Mouse (Mus musculus): ENCODE measurements around the gene Ahcyl1. TPM values are rescaled to one million over a fixed set of nuclear protein-coding genes. Genes with fewer than 3 reads are reported as not detected.

Ahcyl1 gene
- 143 and 151 TPM in 2 replicates for polyA plus RNA-seq (2016; fragmentation: Nextera tagmentation; extraction: Ambion mirVana)

DNA sequence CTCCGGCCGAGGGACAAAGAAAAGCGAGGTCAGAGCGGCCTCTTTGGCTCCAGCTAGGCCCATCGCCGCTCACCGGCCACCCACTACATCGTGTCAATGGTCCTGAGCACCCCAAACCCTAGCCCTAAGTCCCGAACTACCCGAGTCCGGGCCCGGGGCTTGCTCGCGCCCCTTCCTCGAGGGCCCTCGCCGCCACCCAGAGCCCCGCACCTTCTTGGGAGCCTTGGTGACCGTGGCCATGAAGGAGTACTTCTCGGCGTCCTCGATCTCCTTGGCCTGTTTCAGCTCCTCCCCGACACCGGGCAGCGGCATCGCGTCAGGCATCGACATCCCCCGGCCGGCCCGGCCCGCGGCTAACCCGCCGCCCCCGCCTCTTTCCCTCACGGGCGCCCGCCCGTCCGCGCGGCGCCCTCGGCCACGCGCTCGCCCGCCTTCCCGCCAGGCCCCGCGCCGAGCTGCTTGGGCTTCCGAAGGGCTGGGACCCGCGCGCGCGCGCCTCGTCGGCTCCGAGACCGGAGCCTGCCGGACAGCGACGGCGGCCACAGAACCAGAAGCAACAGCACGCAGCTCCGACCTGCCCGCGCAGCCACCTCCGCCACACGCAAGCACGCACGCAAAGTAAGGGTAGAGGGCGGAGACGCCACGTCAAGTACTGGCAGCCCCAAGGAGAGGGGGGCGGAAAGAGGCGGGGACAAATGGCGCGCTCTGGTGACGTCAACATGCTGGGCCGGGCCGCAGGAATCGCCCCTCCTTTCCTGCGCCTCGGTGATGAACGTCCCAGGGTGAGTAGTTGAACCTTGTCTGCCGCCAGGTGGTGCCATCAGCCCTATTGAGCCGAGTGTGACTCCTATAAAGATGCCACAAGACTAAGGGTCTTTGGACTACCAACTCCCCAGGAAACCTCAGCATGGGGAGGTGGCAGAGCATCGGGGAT is at the start of gene Ahcyl1:
TSS of gene Ahcyl1 (minus strand) at position 613 of the 934 bp plus-strand sequence.
- Histone ChIP-seq H3K27ac (replicated peaks) (peak within 1 kb of the TSS; percentile 90), H3K4me2 (replicated peaks) (peak within 1 kb of the TSS; percentile 92), H3K4me1 (peaks cover 23% of the 10 kb centered on the region), H3K9me3 (no peaks in the 10 kb centered on the region), H3K9ac (replicated peaks) (peak within 1 kb of the TSS; percentile 96), H3K27me3 (no peaks in the 10 kb centered on the region), H3K4me3 (peak within 1 kb of the TSS; percentile 84), H3K36me3 (no peaks in the 10 kb centered on the region)
- WGBS, result under 1% methylated on average over 93 of the region's 93 CpGs
- peak; percentile 98 for ATAC-seq (ENCODE audit: low FRiP score, low read depth)

DNA sequence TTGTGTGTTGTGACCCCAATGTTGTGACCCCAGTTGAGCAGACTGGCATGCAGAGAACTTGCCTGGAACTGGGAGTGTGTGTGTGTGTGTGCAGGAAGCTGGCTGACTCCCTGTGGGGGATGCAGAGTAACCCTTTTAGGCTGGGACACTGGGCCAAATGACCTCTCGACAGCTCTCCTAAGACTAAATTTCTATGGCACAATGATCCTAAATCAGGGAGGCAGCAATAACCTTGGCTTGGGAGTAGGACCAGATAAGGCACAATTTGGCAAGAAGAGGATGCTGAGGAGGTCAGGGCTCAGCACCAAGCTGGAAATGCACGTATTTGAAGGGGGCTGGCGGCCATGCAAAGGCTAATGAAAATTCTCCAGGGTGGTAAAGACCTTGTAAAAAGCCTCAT is 49.7 kb upstream of the Ahcyl1 start:
- no peak for ATAC-seq (ENCODE audit: low FRiP score, low read depth)
- Histone ChIP-seq H3K4me3 (no peak overlapping the region), H3K9ac (replicated peaks) (no peak overlapping the region), H3K27me3 (no peaks in the 10 kb centered on the region), H3K36me3 (peaks cover 21% of the 10 kb centered on the region; the same call in 1 of the 2 replicates), H3K27ac (replicated peaks) (no peak overlapping the region), H3K4me1 (peaks cover 11% of the 10 kb centered on the region), H3K9me3 (no peaks in the 10 kb centered on the region), H3K4me2 (replicated peaks) (no peak overlapping the region)
- WGBS, result 89% methylated on average over 3 of the region's 3 CpGs

DNA sequence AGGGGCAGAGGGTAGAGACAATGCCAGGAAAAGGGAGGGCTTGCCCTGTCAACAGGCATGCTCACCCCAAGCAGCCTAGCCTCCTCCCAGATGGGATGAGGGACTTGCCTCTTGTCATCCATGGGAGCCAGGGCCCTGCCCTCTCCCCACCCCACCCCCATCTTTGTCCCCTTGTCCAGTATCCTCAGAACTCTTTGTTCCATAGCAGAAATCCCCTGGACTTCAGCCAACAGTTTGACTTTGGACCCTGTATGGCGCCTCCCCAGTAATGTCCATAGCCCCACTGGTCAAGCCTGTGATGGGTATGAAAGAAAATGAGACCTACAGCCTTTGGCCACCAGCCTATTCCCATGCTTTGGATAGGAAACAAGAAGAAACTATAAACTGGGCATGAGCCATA is 47.3 kb upstream of the Ahcyl1 start:
- 96% methylated on average over 1 of the region's 1 CpGs for WGBS
- Histone ChIP-seq H3K4me1 (peaks cover 29% of the 10 kb centered on the region), H3K9me3 (no peaks in the 10 kb centered on the region), H3K27me3 (no peaks in the 10 kb centered on the region), H3K9ac (replicated peaks) (no peak overlapping the region), H3K27ac (replicated peaks) (no peak overlapping the region), H3K36me3 (0 out of 2 replicates have a peak, but pooled peaks cover 12% of the 10 kb centered on the region), H3K4me3 (no peak overlapping the region), H3K4me2 (replicated peaks) (no peak overlapping the region)
- ATAC-seq (ENCODE audit: low FRiP score, low read depth), result no peak

DNA sequence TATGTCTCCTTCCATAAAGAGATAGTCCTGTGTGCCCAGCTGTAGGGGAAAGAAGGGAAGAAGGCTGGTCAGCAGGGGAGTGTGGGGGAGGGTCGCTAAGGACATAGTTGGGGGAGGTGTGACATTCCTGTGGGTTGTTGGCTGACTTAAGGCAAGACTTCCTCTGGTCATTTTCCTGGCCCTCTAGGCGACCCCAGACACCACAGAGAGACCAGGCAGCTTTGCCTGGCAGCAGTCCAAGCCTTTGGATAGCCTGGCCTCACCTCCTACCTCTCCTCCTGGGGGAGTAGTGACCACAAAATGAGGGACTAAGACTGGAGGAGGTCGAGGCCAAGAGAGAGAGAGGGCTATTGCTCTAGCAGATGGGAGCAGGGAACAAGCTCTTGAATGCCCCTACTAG is 46.7 kb upstream of the Ahcyl1 start:
- 39% methylated on average over 3 of the region's 3 CpGs for WGBS
- peaks cover 29% of the 10 kb centered on the region for H3K4me1 ChIP-seq
- no peak overlapping the region for H3K9ac ChIP-seq (replicated peaks)
- H3K9me3 ChIP-seq, result no peaks in the 10 kb centered on the region
- H3K4me2 ChIP-seq (replicated peaks), result no peak overlapping the region
- 0 out of 2 replicates have a peak, but pooled peaks cover 12% of the 10 kb centered on the region for H3K36me3 ChIP-seq
- H3K27me3 ChIP-seq, result no peaks in the 10 kb centered on the region
- H3K4me3 ChIP-seq, result no peak overlapping the region
- no peak for ATAC-seq (ENCODE audit: low FRiP score, low read depth)
- no peak overlapping the region for H3K27ac ChIP-seq (replicated peaks)

DNA sequence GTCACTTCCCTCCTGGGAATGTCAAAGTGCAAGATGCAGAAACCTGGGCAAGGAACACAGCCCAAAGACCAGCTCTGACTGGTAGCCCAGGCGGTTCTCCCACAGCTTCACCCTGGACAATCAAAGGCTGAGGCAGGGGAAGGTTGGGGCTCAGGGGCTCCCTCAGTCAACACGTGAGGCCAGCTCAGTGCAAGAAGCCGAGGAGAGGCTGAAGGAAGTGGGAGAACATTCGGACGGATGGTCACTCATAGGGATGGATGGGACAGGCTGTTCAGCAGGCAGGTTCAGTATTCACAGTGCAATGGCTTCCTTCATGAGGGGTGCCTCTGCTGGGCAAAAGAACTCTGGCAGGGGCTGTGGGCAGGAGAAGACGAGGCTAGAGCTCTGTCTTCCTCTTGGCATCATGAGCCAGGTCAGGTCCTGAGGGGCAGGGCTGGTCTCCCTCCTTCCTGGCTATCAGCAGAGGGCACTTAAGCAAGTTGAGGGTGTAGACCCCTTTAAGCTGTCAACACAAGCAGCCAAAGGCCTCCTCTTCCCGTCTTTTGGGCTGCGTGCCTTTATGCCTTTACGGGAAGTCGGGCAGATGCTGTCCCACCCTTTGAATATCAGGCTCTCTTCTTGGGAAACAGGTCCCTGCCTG is 45.8 kb upstream of the Ahcyl1 start:
- 86% methylated on average over 10 of the region's 10 CpGs for WGBS
- Histone ChIP-seq H3K27me3 (no peaks in the 10 kb centered on the region), H3K4me2 (replicated peaks) (no peak overlapping the region), H3K4me1 (peaks cover 29% of the 10 kb centered on the region), H3K9ac (replicated peaks) (no peak overlapping the region), H3K4me3 (no peak overlapping the region), H3K27ac (replicated peaks) (0 out of 2 replicates have a peak overlapping the region, but pooled peaks have one; percentile 16), H3K36me3 (0 out of 2 replicates have a peak, but pooled peaks cover 12% of the 10 kb centered on the region), H3K9me3 (no peaks in the 10 kb centered on the region)
- ATAC-seq (ENCODE audit: low FRiP score, low read depth), result no peak

DNA sequence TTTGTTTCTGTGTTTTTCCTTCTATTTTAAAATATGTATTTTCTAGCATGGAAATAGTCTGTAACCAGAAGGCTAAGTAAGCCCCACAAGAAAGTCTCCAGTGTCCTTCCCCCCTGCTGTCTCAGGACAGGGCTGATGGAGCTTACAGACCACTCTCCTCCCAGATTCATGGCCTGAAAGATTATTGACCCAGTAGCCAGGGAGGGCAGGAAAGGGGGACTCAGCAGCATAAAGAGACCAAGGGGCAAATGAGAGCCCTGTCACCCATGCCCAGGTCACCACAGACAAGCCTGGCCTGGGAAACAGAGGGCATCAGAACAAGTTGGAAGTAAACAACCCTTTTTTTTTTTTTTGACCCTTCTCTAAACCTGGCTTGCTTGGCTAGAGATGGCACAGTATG is 45.0 kb upstream of the Ahcyl1 start:
- Histone ChIP-seq H3K9me3 (no peaks in the 10 kb centered on the region), H3K4me2 (replicated peaks) (no peak overlapping the region), H3K27me3 (no peaks in the 10 kb centered on the region), H3K4me1 (peaks cover 29% of the 10 kb centered on the region), H3K9ac (replicated peaks) (no peak overlapping the region; the same call in 1 of the 2 replicates), H3K27ac (replicated peaks) (peak overlapping the region; percentile 76), H3K4me3 (no peak overlapping the region), H3K36me3 (0 out of 2 replicates have a peak, but pooled peaks cover 11% of the 10 kb centered on the region)
- no peak for ATAC-seq (ENCODE audit: low FRiP score, low read depth)

DNA sequence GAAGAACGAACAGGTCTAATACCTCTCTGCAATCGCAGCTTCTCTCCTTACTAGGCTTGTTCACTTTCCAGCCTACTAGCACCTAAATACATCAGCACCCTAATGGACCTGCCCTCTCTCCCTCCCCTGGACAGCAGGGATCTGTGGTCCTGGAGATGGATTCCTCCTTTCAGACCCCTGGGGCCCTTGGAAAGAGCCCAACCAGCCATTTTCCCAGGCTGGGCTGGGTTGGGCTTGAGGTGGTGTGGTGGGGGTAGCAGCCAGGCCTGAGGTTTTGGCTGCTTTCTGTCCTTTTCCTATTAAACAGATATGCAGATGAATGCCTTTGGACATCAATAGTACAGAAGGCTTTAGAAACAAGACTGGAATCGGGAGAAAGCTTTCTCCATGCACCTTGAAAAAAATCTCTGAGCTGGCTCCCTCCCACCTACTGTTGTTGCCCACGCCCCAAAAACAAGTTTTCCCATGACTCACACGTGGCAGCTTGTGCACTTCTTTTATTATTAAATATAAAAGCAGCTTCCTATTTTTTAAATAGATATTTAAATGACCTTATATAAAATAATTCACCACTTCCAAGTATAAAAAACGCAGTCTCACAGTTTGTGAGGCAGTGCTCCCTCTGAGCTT is 44.3 kb upstream of the Ahcyl1 start:
- Histone ChIP-seq H3K27ac (replicated peaks) (peak overlapping the region; percentile 76), H3K9ac (replicated peaks) (no peak overlapping the region)

DNA sequence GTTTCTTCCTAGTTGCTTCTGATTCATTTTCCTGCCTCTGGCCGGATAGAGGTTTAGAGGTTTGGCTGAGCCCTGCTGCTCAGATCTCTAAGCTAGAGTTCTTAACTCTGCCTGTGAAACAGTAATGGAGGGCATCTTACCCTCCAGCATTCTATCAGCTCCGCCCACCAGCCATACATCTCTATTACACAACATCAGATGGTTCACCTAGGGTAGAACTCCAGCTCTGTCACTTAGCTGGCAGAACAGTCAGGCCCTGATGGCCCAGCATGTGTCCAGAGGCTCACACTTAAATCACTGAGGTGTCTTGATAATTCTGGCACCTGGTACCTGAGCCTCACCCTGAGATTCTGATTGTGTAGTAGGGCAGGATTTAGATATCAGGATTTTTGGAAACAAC is 43.6 kb upstream of the Ahcyl1 start:
- Histone ChIP-seq H3K27ac (replicated peaks) (peak overlapping the region; percentile 76), H3K9ac (replicated peaks) (no peak overlapping the region), H3K4me2 (replicated peaks) (no peak overlapping the region), H3K9me3 (no peaks in the 10 kb centered on the region), H3K4me1 (peaks cover 29% of the 10 kb centered on the region), H3K4me3 (no peak overlapping the region), H3K27me3 (no peaks in the 10 kb centered on the region), H3K36me3 (0 out of 2 replicates have a peak, but pooled peaks cover 5% of the 10 kb centered on the region)
- ATAC-seq (ENCODE audit: low FRiP score, low read depth), result 0 out of 2 replicates have a peak, but pooled peaks have one; percentile 2
- 82% methylated on average over 2 of the region's 2 CpGs for WGBS

More for the DNA sequence above, 44.3 kb upstream of the Ahcyl1 start:
- H3K4me2 ChIP-seq (replicated peaks), result 0 out of 2 replicates have a peak overlapping the region, but pooled peaks have one; percentile 2
- WGBS, result 6% methylated on average over 6 of the region's 6 CpGs
- no peaks in the 10 kb centered on the region for H3K27me3 ChIP-seq
- peak; percentile 92 for ATAC-seq (ENCODE audit: low FRiP score, low read depth)
- no peaks in the 10 kb centered on the region for H3K9me3 ChIP-seq
- 0 out of 2 replicates have a peak, but pooled peaks cover 5% of the 10 kb centered on the region for H3K36me3 ChIP-seq
- peaks cover 29% of the 10 kb centered on the region for H3K4me1 ChIP-seq
- H3K4me3 ChIP-seq, result no peak overlapping the region

DNA sequence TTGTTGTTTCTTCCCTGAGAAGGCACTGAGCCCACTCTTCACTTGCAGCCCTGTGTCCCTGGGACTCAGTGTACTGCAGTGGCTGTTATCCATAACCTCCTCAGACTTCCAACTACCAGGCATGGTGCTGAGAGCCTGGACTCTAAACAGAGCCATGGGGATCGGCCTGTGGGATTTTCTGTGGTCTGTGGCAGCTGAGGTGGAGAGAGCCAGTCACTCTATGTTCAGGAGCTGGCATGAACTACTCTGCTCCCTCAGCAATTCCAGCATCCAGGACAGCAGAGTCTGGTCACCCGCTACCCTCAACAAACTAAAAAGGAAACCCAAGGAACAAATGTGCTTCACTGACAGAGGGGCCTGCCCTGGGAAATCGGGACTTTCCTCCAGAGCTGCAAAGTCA is 43.1 kb upstream of the Ahcyl1 start:
- Histone ChIP-seq H3K4me2 (replicated peaks) (no peak overlapping the region), H3K9ac (replicated peaks) (no peak overlapping the region), H3K4me1 (peaks cover 29% of the 10 kb centered on the region), H3K27me3 (no peaks in the 10 kb centered on the region), H3K9me3 (no peaks in the 10 kb centered on the region), H3K36me3 (0 out of 2 replicates have a peak, but pooled peaks cover 5% of the 10 kb centered on the region), H3K4me3 (no peak overlapping the region), H3K27ac (replicated peaks) (0 out of 2 replicates have a peak overlapping the region, but pooled peaks have one; percentile 76)
- whole genome bisulfite sequencing, result 90% methylated on average over 3 of the region's 3 CpGs
- no peak for ATAC-seq (ENCODE audit: low FRiP score, low read depth)

DNA sequence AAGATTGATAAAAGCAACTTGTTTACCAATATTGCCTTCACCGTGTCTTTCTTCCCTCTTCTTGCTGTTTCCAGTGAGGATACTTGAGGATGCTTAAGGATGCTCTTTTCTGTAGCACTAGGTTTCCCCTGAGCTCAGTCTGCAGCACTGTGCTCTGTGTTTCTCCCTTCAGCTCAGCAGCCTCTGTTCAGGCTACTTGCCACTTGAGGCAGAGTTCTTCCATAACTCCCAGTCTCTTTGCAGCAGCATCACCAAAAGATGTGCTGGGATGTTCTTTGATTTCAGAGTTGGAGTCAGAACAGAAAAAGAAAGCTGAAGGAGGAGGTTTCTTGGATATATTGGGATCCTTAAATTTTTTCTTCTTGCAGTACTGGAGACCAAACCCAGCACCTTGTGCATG is 42.3 kb upstream of the Ahcyl1 start:
- Histone ChIP-seq H3K36me3 (0 out of 2 replicates have a peak, but pooled peaks cover 5% of the 10 kb centered on the region), H3K27ac (replicated peaks) (no peak overlapping the region)
- 80% methylated on average over 1 of the region's 1 CpGs for WGBS

DNA sequence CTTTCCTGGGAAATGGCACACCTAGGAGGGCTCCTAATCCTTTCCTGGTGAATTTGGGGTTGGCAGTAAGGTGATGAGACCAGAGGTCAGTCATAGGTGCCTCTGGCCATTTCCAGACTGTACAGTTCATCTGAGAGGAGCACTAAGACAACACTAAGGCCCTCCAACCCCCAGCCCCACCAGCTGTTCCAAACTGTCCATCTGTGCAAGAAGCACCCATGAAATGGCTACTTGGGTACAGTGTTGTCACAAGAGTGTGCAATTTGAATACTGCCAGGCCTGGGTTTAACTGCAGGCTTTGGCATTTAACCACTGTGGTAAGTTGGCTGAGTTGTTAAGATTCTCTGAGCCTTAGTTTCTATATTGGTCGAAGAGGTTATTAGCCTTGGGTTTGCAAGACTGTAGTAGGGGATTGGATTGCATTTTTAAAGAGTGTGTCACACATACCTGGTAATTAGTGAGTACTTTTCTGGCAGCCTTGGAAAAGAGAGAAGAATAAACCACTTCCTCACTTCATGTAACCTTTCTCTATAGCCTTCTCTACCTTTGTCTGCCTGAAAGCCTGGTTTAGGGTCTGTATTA is 41.3 kb upstream of the Ahcyl1 start:
- Histone ChIP-seq H3K27ac (replicated peaks) (no peak overlapping the region), H3K36me3 (0 out of 2 replicates have a peak, but pooled peaks cover 2% of the 10 kb centered on the region), H3K4me3 (no peak overlapping the region), H3K4me1 (peaks cover 29% of the 10 kb centered on the region), H3K27me3 (no peaks in the 10 kb centered on the region), H3K4me2 (replicated peaks) (no peak overlapping the region), H3K9ac (replicated peaks) (no peak overlapping the region), H3K9me3 (no peaks in the 10 kb centered on the region)
- WGBS, result 92% methylated on average over 1 of the region's 1 CpGs
- no peak for ATAC-seq (ENCODE audit: low FRiP score, low read depth)

More for the DNA sequence above, 42.3 kb upstream of the Ahcyl1 start:
- H3K9ac ChIP-seq (replicated peaks), result no peak overlapping the region
- no peak overlapping the region for H3K4me3 ChIP-seq
- no peak overlapping the region for H3K4me2 ChIP-seq (replicated peaks)
- H3K27me3 ChIP-seq, result no peaks in the 10 kb centered on the region
- H3K4me1 ChIP-seq, result peaks cover 29% of the 10 kb centered on the region
- H3K9me3 ChIP-seq, result no peaks in the 10 kb centered on the region
- ATAC-seq (ENCODE audit: low FRiP score, low read depth), result no peak

Data from midbrain, embryonic 12.5 days (tissue).